Mouse (Mus musculus): ENCODE results near the gene Asb10.
A peak's percentile ranks its signal among the peaks of the same experiment; 100 is the strongest.

Asb10 gene

GRCm38 (mm10) chr5:24490413-24490920, 50.3 kb downstream of the Asb10 start:
- no peak for DNase-seq (ENCODE audit: low spot score)

GRCm38 (mm10) chr5:24486738-24487137, 54.0 kb downstream of the Asb10 start:
- DNase-seq (ENCODE audit: low spot score) = no peak

GRCm38 (mm10) chr5:24486097-24486496, 54.7 kb downstream of the Asb10 start:
- peak; percentile 96 for DNase-seq (ENCODE audit: low spot score)

GRCm38 (mm10) chr5:24484963-24485362, 55.8 kb downstream of the Asb10 start:
- DNase-seq (ENCODE audit: low spot score) = no peak

- peak; percentile 77 for DNase-seq (ENCODE audit: low spot score)
These were observed 57.5 kb downstream of the Asb10 start for GRCm38 (mm10) chr5:24483326-24483725.
